Mouse (Mus musculus) liver, embryonic 14.5 days (tissue): ENCODE results near the gene Ptpn13. TPM values are rescaled to one million over a fixed set of nuclear protein-coding genes. Genes with fewer than 3 reads are reported as not detected.

Experiments
- ATAC-seq: fragments of 200-750 bp; cut with Nextera tagmentation; 2 replicates; pipeline ENCODE4 v1.8.0; 2017; ENCODE audit warnings: moderate number of reproducible peaks, mild to moderate bottlenecking, moderate library complexity; ENCODE audit not compliant: insufficient read depth
- DNase-seq, 3 experiments: peaks; one replicate each; pipeline ENCODE4 v3.0.0-alpha.2; 2012 to 2013; ENCODE audit warnings: low read depth in 3 of 3, low spot score in 3 of 3
- H3K27ac ChIP-seq: fragments of 300-500 bp; sonication (generic); 2 replicates; pipeline ENCODE4 v1.5.1; 2014; ENCODE audit warnings: moderate library complexity, mild to moderate bottlenecking, control low read depth, inconsistent platforms
- H3K27me3 ChIP-seq: fragments of 300-500 bp; sonication (generic); 2 replicates; pipeline ENCODE4 v1.6.1; 2014; ENCODE audit warnings: mild to moderate bottlenecking, low read length, moderate library complexity; ENCODE audit not compliant: control insufficient read depth, insufficient read depth
- H3K36me3 ChIP-seq: fragments of 300-500 bp; sonication (generic); replicated peaks from 2 replicates; pipeline ENCODE4 v1.6.1; 2014; ENCODE audit warnings: low read depth; ENCODE audit not compliant: control insufficient read depth, insufficient read depth
- H3K4me1 ChIP-seq, 2 experiments: fragments of 200-500 bp in 1 of 2; fragments of 300-500 bp in 1 of 2; sonication (generic) in 1 of 2; replicated peaks; 2 replicates each; pipeline ENCODE4 v1.6.1; 2012 to 2014; ENCODE audit warnings: antibody characterized with exemption in 1 of 2, inconsistent platforms in 1 of 2, low read length in 1 of 2; ENCODE audit not compliant: control insufficient read depth in 2 of 2, insufficient read depth in 2 of 2
- H3K4me2 ChIP-seq: fragments of 300-500 bp; sonication (generic); 2 replicates; pipeline ENCODE4 v1.6.1; 2014; ENCODE audit warnings: low read depth, mild to moderate bottlenecking, control low read depth, moderate library complexity
- H3K4me3 ChIP-seq, 2 experiments: fragments of 200-500 bp in 1 of 2; fragments of 300-500 bp in 1 of 2; sonication (generic) in 1 of 2; 2 replicates each; pipeline ENCODE4 v1.5.1; 2012 to 2014; ENCODE audit warnings: low read depth in 2 of 2, low read length in 2 of 2, mild to moderate bottlenecking in 2 of 2, control low read depth in 1 of 2, inconsistent platforms in 1 of 2, moderate library complexity in 1 of 2; ENCODE audit not compliant: insufficient read depth in 1 of 2
- H3K9ac ChIP-seq: fragments of 300-500 bp; sonication (generic); replicated peaks from 2 replicates; pipeline ENCODE4 v1.6.1; 2014; ENCODE audit warnings: mild to moderate bottlenecking, control low read depth, moderate library complexity
- H3K9me3 ChIP-seq: fragments of 300-500 bp; sonication (generic); 2 replicates; pipeline ENCODE4 v1.6.1; 2016; ENCODE audit warnings: low read length, mixed read lengths; ENCODE audit not compliant: control insufficient read depth
- CTCF ChIP-seq: IDR thresholded peaks from 2 replicates; pipeline ENCODE4 v1.5.1; 2016; ENCODE audit warnings: antibody characterized with exemption, low read depth, control low read depth
- EP300 ChIP-seq: IDR thresholded peaks from 2 replicates; pipeline ENCODE4 v1.6.1; 2016; ENCODE audit warnings: antibody characterized with exemption, low read depth
- WGBS: fragments of 180-500 bp; shearing (Covaris S2); extraction: QIAGEN DNeasy Blood & Tissue Kit; methylation state at CpG from one replicate; pipeline ENCODE4 v1.1.7; 2014; ENCODE audit not compliant: insufficient replicate concordance; 5-methylcytosine and 5-hydroxymethylcytosine counted together
- polyA plus RNA-seq, 2 experiments: library from polyadenylated mRNA; depleted of rRNA in 1 of 2; stranded (reverse) in 1 of 2; unstranded in 1 of 2; fragments of >200 nt; fragmentation: Nextera tagmentation in 1 of 2; extraction: Ambion mirVana in 1 of 2; gene quantifications; 2 replicates each; pipeline versions ENCODE4 v1.2.1 to v1.2.3; 2012 to 2014

Ptpn13 gene
- polyA plus RNA-seq, 2 experiments = 0.53 to 1.0 TPM

DNA sequence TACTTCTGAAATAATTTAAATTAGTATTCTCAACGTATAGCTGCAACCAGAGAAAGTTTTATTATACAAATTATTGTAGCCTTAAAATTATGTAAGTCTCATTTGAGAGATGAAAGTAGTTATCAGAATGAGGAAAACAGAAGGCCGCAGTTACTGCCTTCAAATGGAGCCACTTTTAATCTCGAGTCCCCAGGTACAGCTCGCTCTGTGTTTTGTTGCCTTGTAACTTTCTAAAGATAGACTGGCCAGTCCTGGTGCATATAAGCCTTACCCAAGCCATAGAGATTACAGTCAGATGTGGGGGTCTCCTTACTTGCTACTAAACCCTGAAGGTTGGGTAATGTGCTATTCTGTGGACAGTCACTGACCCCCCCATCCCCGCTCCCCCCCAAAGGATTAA, 66.8 kb downstream of the Ptpn13 start:
- no peak for ATAC-seq
- 47% methylated on average over 5 of the region's 5 CpGs for WGBS
- Histone ChIP-seq H3K4me3 (no peak overlapping the region), H3K36me3 (no peaks in the 10 kb centered on the region), H3K4me2 (no peak overlapping the region), H3K9ac (no peak overlapping the region), H3K9me3 (no peaks in the 10 kb centered on the region), H3K4me1 (peaks cover 2 to 12% of the 10 kb centered on the region in 2 experiments; a peak in 3 of 4 replicates), H3K27me3 (no peaks in the 10 kb centered on the region), H3K27ac (no peak overlapping the region)
- no peak for TF ChIP-seq EP300
- TF ChIP-seq CTCF = no peak
- no peak for DNase-seq

DNA sequence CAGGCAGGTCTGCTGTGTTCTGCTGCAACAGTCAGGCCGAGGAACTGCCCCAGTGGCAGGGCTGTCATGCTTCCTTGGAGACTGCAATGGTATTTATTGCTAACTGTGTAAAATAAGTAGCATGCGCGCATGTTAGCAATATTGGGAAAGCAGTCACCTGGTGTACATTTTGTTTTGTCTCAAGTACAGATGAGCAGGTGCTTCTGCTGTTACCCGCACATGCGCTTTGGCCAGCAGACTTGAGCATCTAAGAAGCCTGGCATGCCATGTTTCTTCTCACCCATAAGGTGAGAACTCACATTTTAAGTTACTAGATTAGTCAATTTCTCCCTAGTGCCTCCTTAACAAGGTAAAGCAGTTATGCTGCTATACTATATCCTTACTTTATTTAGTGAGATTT, 72.1 kb downstream of the Ptpn13 start:
- Histone ChIP-seq H3K27ac (no peak overlapping the region), H3K27me3 (no peaks in the 10 kb centered on the region), H3K36me3 (no peaks in the 10 kb centered on the region), H3K4me3 (no peak overlapping the region), H3K9me3 (no peaks in the 10 kb centered on the region), H3K4me1 (peaks cover 0 to 9% of the 10 kb centered on the region in 2 experiments; a peak in 2 of 4 replicates), H3K9ac (no peak overlapping the region), H3K4me2 (no peak overlapping the region)
- WGBS = 79% methylated on average over 5 of the region's 5 CpGs
- ATAC-seq = no peak
- TF ChIP-seq CTCF = no peak
- no peak for TF ChIP-seq EP300
- no peak for DNase-seq

DNA sequence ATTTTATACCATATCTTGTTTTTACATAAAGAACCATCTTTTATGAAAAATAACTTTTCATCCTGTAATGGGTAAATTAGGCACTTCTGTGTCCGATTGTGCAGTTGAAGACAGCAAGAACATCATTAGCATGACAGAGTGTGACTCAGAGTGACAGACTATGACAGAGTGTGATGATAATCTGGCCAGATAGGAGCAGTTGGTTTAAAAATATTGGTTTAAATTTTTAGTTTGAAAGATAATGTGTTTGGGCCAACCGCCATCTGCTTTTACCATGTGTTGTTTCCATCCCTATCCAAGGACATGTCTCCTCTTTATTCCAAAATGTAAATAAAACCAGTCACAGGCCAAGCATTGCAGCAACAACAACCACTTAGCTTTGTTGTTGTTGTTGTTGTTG, 72.5 kb downstream of the Ptpn13 start:
- no peaks in the 10 kb centered on the region for H3K9me3 ChIP-seq
- no peak overlapping the region for H3K27ac ChIP-seq
- H3K4me2 ChIP-seq = no peak overlapping the region
- H3K36me3 ChIP-seq = no peaks in the 10 kb centered on the region
- H3K4me3 ChIP-seq = no peak overlapping the region
- H3K27me3 ChIP-seq = no peaks in the 10 kb centered on the region
- DNase-seq (no peak), ATAC-seq (no peak)
- TF ChIP-seq CTCF (no peak), EP300 (no peak)
- 69% methylated on average over 2 of the region's 2 CpGs for WGBS
- H3K9ac ChIP-seq = no peak overlapping the region
- peaks cover 0 to 9% of the 10 kb centered on the region in 2 experiments; a peak in 1 of 4 replicates for H3K4me1 ChIP-seq

DNA sequence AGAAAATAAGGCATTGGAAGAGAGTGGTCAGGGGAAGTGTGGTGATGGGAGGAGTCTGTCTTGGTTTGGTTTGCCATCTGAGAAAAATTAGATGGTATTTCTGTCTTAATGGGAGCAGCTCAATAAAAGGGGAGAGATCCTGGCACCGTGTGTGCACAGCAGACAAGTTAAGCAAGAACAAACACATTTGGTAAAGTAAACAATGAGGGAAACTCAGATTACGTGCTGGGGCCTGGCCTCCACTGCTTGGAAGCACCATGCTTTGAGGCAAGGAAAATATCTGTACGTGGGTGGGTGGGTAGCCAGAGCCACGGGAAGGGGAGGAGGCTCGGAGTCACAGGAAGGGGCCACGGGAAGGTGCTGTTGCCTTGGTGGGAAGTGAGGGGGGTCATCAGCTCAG, 74.3 kb downstream of the Ptpn13 start:
- no peak overlapping the region for H3K9ac ChIP-seq
- no peaks in the 10 kb centered on the region for H3K27me3 ChIP-seq
- ATAC-seq = no peak
- WGBS = 21% methylated on average over 6 of the region's 6 CpGs
- H3K4me3 ChIP-seq = no peak overlapping the region
- no peak for DNase-seq
- H3K4me1 ChIP-seq = peaks cover 0 to 9% of the 10 kb centered on the region in 2 experiments; a peak in 1 of 4 replicates
- H3K9me3 ChIP-seq = no peaks in the 10 kb centered on the region
- H3K4me2 ChIP-seq = no peak overlapping the region
- H3K36me3 ChIP-seq = no peaks in the 10 kb centered on the region
- no peak overlapping the region for H3K27ac ChIP-seq
- no peak for TF ChIP-seq EP300
- TF ChIP-seq CTCF = no peak

DNA sequence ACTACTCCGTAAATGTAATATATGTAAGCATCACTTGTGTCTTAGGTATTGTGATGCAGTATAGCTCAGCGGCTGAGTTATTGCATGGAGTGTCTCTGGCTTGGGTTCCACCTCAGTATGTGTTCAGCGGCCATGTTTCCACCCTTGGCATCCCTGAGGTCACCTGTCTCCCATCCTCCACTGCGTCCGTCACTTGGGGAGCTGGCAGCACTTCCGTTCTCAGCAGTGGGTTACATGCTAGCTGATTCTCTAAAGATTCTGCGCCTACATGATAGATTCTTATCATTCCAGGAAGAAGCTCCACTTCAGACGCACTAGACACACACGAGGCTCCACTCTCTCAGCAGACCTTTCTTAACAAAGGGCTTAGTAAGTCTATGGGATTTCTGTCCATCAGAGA, 76.1 kb downstream of the Ptpn13 start:
- H3K27me3 ChIP-seq = no peaks in the 10 kb centered on the region
- H3K4me1 ChIP-seq = peaks cover 0 to 9% of the 10 kb centered on the region in 2 experiments; a peak in 1 of 4 replicates
- no peak overlapping the region for H3K4me2 ChIP-seq
- 66% methylated on average over 9 of the region's 9 CpGs for WGBS
- no peak overlapping the region for H3K9ac ChIP-seq
- TF ChIP-seq CTCF (no peak), EP300 (no peak)
- H3K36me3 ChIP-seq = no peaks in the 10 kb centered on the region
- no peak overlapping the region for H3K4me3 ChIP-seq
- ATAC-seq (no peak), DNase-seq (no peak)
- no peak overlapping the region for H3K27ac ChIP-seq
- H3K9me3 ChIP-seq = no peaks in the 10 kb centered on the region
